Mouse (Mus musculus) retina, postnatal 1 day (tissue): ENCODE results near the gene Syt3.
A peak's percentile ranks its signal among the peaks of the same experiment; 100 is the strongest.

Experiments
- DNase-seq: peaks from one replicate; pipeline ENCODE4 v3.0.0-alpha.2; 2012

Syt3 gene

DNA sequence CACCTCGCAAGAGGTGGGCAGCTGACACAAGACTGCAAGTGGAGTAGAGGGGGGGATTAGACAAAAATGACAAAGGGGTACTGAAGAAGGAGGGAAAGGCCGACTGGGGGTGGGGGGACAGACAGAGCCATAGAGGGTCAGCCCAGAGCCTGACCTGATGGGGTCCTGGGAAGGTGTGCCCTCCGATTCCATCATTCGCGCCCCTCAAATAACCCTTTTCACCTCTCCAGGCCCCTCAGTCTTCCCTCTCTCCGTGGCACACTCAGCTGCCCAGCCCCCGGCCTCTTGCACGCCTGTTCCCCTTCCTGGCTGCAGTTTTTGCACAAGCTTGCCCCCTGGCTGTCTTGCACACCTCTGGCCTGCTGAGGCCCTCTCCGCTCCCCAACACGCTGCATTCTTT, 26.4 kb upstream of the Syt3 start:
- DNase-seq = no peak

DNA sequence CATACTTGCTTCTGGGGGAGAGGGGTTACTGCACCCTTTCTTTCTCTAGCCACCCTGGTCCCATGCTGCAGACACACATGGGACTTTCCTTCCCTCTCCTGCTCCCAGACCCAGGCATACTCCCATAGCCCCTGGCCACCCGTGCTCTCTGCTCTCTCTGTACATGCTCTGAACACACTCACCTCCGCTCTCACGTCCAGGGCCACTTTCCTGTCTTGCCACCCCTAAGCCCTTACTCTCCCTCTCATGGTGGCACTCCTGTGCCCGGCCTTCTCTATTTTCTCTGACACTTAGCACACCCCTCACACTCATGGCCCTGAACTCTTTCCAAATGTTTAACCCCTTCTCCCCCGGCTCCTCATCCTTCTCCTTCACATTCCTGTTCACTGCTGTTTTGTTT, 25.9 kb upstream of the Syt3 start:
- no peak for DNase-seq

DNA sequence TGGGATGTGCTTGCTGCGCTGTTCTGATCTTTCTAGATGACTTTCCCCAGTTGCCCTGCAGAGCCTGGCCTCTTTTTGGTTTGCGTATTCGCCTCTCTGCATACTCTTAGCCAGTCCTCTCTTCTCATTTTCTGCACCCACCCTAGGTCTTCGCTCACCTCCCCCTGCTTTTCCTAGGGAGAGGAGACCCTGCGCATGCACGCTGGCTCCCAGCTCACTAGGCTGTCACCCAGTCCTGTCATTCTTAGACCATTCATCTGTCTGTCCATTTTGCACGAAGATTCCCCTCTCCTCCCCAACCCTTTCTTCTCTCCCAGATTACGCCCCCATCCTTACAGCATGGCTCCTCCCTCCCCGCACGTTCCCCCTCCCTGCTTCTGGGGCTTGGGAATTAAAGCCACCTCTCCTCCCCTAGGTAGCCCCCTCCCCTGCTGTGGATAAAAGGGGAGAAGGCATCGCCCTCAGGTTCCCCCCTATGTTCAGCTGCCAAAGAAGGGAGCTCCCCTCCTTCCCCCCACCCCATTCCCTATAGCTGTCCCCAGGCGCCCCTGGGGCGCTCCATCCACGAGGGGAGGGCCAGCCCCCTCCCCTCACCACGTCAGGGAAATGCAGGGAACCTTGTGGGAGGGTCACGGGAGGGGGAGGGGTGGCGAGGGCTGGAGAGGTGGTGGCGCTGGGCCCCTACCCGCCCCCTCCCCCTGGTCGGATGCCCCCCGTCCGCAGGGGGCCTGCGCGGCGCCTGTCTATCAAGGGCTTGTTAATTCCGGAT, 24.8 kb upstream of the Syt3 start:
- peak; percentile 77 for DNase-seq

DNA sequence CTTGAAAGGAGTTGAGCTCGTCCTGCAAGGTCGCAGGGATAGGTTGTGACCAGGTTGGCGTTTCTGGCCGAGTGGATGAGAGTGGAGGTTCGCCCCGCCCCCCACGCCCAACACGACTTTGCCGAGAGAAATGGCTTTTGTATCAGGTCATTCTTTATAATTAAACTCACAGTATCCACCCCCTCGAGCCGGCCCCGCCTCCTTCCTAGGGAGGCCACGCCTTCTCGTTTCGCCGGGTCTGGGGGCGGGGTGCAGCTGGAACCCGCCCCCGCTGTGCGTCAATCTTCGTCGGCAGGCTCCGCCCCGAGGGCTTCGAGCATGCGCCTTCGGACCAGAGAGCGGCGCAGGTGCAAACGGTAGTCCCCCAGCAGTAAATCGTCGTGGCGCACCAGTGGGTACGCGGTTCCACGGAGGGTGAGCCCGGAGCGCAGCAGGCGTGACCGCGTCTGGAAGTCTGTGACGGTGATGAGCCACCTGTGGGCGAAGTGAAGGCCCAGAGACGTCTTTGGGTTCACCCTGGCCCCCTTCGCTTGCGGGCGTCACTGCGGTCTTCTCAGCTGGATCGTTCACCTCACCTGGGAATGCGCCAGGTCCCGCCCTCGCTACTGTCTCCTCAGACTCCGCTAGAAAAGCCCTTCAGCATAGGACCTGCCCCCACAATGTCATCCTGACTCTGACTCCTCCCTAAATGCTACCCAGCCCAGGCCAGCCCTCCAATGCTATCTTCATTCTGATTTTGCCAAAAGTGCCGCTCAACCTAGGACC, 23.8 kb upstream of the Syt3 start:
- peak; percentile 94 for DNase-seq

DNA sequence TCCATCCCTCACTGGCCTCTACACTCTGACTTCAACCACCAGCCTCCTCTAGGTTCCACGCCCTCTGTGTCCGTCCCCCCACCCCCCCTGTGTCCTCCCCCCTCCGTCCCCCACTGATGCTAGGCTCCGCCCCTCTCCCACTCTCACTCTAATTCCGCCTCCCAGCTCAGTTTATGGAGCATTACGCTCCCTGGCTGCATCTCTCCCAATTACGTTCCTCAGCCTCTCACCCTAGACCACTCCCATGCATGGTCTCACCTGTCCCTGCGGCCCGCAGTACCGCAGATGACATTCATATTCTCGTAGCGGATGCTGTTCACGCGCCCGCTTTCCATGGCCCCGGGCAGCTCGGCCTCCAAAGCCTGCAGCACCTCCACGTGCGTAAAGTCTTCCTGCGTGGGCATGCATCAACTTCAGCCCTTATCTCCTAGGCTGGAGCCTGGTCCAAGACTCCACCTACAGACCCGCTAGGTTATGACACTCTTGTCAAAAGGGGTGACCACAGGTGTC, 23.1 kb upstream of the Syt3 start:
- DNase-seq = peak; percentile 60

DNA sequence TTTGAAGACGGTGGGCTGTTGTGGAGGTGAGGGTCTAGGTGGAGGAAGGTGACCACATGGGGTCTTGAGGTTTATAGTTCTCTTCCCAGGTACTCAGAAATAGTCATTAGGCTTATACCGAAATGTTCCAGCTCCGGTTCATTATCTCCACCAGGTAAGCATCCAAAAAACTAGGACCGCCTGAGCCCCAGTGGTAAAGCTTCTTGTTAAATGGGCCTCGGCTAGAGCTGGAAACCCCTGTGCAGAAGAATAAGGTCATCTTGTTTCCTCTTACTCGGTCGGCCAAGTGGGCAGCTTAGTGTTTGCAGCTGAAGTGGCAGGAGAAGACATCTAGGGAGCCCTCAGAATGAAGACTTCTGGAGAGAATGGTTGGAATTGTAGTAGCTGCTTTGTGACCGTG, 11.2 kb upstream of the Syt3 start:
- DNase-seq = no peak

DNA sequence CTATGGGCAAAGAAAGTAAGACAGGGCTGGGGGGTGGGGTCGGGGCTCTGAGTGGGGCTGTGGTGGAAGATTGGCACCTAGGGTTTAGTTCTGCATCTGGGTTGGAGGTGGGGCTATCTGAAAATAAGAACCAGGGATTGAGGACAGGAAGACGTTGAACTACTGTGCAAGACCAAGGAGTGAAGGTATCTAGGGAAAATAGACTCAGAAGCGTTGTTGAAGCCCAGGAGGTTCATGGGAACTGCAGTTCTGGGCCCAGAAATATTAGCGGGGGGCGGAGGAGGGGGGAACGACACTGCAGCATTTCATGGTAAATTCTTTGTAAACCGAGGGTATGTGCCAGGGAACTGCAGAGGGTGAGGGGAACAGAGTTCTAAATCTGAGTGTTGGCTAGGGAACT, 10.4 kb upstream of the Syt3 start:
- DNase-seq = no peak

DNA sequence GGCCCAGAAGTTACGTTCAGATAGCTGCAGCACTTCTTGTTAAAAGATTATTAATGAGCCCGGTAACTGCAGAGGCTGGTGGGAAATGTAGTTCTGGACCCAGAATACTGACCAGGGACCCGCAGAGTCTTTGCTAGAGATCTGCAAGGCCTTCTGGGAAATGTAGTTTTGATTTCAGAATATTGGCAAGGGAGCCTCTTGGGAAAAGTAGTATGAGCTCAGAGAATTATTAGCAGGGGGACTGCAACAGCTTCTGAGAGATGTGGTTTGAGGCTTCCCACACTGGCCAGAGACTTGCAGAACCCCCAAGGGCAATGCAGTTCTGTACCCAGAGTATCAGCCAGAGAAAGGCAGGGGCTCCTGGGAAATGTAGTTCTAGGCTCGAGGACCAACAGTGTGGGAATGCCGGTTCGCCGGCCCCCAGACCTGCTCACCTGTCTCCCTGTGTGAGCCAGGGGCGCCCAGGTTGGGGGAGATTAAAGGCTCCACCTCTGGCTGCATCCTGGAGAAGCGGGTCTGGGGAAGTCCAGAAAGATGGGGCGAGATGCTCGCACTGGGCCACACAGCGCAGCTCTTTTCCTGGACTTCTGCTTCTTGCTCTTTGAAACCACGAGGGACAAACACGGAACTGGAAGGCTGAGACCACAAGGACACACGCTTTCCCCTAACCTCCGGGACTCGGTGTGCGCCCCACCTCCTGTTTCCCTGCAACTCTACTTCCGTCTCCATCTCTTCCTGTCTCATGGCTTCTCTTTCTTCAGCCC, 9.8 kb upstream of the Syt3 start:
- DNase-seq = peak; percentile 93

DNA sequence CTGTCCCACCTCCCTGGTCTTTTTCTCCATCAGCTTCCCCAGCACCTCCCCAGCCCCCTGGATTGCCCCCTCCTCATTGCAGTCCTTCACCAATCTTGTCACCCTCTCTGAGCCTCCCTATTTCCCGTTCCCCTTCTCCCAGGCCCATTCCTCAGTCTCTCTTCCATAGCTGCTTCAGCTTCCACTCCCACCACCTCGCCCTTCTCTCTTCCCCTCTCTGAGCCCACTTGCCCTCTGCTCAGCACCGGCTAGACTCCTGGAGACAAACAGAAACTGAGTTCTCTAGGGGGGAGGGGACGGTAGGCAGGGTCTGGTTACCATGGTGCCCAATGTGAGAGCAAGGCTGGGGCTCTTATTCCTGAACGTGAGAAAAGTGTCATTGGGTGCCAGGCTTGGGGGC, 9.1 kb upstream of the Syt3 start:
- DNase-seq = peak; percentile 57

DNA sequence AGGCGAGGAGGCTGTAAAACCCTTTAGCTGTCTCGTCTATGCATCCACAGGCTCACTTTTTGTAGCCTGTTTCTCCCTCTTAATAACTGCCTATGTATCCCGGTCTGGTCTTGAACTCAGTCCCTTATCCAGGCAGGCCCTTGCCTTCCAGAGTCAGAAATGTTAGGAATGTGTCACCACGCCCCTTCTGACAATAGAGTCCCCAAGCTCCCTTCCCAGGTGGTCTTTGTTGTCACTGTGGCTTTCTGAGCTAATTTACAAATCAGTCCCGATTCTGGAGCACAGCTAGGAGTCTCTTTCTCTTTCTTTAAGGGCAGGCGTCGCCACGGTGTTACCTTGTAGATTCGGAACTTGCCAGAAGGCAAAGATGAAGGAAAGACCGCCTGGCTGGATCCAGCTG, 8.7 kb upstream of the Syt3 start:
- DNase-seq = no peak

DNA sequence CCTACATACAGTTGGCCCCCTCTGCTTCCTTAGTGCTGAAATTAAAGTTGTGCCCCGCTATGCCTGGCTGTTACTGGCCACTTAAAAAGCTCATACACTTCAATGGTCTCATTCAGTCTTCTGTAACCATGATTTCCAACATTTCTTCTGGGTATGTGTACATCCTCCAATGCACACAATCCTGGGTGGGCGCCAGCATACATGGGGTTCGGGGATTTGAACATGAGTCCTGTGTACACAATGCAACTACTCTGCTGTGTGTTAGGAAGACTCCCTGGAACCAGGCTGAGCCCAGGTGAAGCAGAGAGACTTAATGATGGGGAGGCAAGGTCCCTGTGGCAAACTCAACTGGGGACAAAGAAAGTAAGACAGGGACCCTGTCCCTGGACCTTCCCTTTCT, 8.1 kb upstream of the Syt3 start:
- DNase-seq = no peak

DNA sequence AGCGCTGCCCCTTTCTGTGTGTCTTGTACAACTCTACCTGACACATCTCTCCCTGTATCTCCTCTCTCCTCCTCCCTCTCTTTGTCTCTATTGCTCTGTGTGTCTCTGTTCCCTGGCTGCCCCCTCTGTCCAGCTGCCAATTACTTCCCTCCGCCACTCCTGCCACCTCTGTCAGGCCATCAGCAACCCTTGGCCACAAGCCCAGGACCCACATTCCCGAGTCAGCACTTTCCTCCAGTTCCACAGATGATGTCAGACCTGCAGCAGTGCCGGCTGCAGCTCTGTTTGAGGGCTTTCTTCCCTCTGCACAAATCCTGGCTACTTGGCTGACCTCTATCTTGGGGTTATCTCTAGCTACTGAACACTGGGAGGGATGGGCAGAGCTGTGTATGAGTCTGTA, 5.6 kb upstream of the Syt3 start:
- peak; percentile 71 for DNase-seq

DNA sequence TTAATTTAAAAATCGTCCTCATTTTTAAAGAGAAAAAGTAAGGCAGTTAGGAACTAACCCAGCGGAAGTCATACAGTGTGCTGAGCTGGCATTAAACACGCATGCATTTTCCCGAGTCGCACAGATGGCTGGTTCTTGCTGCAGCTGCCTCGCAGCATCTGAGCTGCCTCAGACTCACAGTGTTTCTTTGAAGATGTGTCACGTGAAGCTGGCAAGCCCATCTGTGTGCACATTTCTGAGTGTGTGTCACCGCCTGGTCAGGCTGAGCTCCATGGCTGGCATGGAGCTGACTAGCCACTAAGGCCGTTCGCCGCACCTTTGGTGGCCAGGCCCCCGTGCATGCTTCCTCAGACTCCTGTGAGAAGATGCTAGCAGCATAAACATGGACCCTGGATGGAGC, 1.4 kb upstream of the Syt3 start:
- DNase-seq = peak; percentile 68

DNA sequence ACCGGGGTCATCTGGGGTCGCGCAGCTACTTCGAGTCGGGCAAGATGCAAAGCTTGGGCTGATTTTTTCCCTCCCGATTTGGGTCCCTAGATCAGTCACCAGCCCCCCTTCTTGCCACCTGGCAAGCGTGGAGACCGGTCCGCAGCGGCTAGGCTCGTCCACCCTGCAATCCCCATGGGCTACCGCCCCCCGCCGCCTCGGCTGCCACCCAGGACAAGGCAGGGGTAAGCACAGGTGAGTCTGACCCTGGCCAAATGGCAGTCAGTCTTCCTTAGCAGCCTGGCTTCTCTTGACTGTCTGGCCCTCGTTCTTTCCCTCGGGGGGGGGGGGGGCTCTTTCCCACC, 786 bp downstream of the Syt3 start:
- DNase-seq = no peak

DNA sequence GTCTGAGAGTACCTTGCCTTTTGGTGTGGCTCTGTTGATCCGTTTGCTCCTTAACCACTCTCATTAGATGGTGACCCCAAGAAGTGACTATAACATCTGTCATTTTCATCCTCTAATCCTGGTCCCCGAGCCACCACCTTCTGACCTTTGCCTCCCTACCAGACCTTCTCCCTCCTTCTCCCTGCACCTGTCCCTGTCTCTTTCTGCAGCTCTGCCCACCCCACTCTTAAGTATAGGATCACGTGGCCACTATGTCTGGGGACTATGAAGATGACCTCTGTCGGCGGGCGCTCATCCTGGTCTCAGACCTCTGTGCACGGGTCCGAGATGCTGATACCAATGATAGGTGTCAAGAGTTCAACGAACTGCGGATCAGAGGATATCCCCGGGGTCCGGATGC, 1.8 kb downstream of the Syt3 start, which contains the start of gene 1700008O03Rik:
1700008O03Rik (minus strand) TSS at position 101 of the 400 bp plus-strand sequence.
- DNase-seq = no peak

DNA sequence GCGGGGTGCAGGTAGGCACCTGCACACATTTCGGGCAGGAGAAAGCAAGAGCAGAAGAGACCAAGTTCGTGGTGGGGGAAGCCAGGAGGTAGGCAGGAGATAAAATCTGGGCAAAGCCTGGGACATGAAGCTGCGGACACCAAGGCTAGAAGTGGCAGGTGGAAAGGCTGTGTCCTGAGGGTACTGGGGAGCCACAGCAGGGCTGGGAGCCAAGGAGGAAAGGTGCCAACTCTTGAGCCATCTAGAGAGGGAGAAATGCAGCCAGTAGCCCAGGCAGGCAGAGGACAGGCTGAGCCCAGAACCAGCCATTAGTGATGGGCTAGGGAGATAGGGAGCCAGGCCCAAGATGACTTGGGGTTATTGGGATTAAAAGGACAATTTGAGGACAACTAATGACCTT, 7.9 kb downstream of the Syt3 start:
- DNase-seq = no peak

DNA sequence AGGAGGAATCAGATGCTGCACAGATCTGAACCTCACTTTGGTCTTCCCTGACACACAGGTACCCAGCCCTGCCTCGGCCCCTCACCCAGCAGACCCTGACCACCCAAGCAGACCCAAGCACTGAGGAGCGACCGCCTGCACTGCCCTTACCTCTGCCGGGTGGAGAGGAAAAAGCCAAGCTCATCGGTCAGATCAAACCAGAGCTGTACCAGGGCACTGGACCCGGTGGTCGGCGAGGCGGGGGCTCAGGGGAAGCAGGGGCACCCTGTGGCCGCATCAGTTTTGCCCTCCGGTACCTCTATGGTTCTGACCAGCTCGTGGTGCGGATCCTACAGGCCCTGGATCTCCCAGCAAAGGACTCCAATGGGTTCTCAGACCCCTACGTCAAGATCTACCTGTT, 8.4 kb downstream of the Syt3 start:
- no peak for DNase-seq

DNA sequence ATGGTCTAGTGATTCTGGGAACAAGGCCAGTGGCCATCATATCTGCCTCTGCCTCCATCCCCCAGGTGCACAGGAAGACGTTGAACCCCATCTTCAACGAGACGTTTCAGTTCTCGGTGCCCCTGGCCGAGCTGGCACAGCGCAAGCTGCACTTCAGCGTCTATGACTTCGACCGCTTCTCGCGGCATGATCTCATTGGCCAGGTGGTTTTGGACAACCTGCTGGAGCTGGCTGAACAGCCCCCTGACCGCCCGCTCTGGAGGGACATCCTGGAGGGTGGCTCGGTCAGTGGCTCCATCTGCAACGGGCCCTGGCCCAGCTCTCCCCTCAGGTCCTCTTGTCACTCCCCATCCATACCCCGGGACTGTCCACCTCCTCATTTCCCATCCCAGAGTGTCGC, 9.4 kb downstream of the Syt3 start:
- no peak for DNase-seq

DNA sequence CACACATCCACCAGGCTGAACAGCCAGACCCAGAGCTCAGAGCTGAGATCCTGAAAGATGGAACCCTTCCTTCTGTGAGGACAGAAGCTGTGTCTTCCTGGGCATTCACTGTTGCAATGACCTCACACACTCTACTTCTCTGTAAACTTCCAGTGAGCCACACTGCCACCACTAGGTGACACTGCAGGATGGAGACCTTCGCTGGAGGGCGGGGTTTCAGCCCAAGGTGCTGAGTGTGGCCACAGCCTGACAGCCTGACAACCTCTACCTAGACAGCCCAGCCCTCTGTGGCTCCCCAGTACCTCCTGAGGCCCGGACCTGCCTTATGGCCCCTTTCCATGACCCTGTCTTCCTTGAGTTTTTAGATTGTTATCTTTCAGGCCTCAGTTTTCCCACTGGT, 14.7 kb downstream of the Syt3 start:
- DNase-seq = peak; percentile 70

DNA sequence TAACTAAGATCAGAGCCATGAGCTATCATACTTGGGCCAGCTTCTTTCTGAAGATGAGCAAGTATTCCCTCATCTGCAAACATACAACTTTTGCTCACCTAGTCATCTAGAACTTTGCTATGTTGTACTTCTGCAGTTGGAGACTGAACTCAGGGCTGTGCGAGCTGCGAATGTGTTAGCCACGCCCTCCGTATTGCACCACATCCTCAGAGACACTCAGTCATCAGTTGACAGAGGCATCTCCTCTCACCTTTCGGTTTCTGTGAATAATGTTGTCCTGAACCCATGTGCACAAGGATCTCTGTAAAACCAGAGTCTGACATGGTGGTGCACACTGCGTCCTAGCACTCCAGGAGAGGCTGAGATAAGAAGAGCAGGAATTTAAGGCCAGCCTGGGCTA, 17.8 kb downstream of the Syt3 start:
- DNase-seq = no peak

DNA sequence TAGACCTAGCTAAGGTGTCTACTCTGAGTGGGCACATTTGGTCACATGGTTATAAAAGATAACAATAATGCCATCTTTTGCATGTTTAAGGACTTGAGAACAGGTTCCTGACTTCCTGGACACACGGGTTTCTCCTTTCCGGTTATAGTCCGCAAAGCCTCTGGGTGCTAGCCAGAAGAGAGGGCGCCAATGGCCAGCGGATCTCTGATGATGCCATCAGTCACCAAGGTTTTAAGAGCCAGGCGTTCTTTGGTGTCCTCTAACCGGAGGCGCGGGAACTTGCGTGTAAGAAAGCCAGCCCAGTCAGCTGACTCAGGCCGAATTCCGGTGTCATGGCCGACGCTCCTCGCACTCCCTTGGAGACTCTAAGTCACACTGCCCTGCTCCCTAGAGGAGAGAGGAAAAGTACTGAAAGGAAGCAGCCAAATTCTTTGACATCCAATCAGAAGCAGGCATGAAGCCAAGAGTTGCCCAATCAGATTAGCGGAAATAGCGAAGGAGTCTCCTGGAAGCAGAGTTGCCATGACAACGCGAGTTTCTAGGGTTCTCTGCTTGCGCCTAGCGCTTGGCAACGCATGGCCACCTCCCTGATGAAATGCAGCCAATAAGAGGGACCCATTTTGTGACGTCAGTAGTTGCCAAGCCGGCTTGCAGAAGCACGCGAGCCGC, 21.6 kb downstream of the Syt3 start:
- peak; percentile 100 for DNase-seq

DNA sequence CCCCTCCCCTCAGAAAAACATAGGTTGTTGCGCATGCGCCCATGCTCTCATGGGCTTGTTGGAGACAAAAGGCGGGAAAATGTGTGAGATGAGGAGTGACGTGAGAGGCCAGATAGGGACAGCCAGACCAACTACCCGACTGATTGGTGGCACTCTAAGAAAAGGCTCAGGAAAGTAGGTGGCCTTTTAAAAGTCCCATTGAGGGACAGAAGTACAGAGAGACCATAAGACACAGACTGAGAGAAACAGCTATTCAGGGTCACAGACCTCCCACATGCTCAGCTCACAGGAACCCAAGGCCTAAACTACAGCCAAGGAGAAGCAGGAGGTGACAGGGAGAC, 22.1 kb downstream of the Syt3 start:
- no peak for DNase-seq

DNA sequence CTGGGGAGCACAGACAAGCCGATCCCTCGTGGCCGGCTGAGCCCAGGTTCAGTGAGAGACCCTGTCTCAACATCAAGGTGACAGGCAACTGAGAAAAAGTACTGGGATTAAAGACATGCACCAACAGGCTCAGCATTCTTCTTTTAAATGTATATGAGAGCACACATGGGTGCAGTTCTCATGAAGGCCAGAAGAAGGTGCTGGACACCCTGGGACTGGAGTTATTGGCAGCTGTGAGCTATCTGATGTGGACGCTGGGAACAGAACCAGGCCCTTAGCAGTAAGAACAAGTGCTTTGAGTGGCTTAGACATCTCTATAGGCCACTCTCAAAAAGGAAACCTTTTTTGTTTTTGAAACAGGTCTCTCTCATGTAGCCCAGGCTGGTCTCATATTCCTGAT, 27.2 kb downstream of the Syt3 start:
- DNase-seq = no peak
